8 mouse cellular contexts compared by ENCODE assay signal in the genomic region with DNA sequence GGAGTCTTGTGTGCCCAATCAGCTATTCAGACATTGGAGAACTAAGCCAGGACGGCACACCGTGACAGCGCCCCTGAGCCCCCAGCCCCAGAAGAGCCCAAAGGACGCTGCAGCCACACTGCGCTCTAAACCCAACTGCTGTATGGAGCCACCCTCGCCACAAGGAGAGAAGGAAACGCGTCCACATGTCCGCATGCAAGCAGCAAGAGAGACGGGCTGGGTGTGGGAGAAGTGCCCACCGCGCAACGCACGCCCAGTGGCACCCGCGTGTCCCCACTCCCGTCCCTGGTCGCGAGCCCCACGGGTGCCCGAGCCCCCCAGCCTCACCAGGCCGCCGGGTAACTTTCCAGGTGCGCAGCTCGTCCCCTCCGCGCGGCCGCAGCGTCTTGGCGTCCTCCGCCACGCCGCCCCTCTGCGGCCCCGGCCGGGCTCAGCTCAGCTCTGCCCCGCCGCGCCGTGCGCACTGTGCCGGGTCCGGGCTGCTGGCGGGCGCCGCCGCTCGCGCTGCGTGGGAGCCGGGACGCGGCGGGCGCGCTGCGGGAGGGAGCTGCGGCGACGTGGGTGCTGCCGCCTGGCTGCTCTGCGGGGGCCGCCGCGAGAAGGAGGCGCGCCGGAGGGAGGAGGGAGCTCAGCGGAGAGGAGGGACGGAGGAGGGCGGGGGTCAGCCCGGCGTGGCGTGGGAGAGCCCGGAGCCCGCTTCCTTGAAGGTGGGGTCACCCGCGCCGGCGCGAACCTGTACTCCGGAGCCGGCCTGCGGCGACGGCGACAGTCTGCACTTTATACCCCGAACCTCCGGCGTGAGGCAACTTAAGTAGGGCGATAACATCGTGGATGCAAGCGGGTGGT. TPM values are rescaled to one million over a fixed set of nuclear protein-coding genes. Genes with fewer than 3 reads are reported as not detected.
A peak's percentile ranks its signal among the peaks of the same experiment; 100 is the strongest.
DNase-seq lines count a peak whose midpoint lies in the region; ATAC-seq and TF ChIP-seq lines count a peak whose summit lies in the region.
"Had no signal": no experiment of that assay in that cellular context is flagged by ENCODE, and none has a peak within 500 bp of the region (broad histone marks: within the 10 kb centered on the region; RNA-seq: fewer than 3 reads in every experiment).

A gene (minus strand): TSS at position 756 of the 846 bp plus-strand sequence.

- peaks cover 31% of the 10 kb centered on the region for H3K27me3 ChIP-seq in forebrain, embryonic 12.5 days
- no peaks in the 10 kb centered on the region for H3K27me3 ChIP-seq in hindbrain, embryonic 16.5 days (replicated peaks; ENCODE audit: control insufficient read depth, insufficient read depth, low read length)
- H3K27me3 ChIP-seq in limb, embryonic 13.5 days: peaks cover 54% of the 10 kb centered on the region
- no peaks in the 10 kb centered on the region for H3K27me3 ChIP-seq in myocyte (ENCODE audit: control insufficient read depth, insufficient read depth, insufficient read length)

- under 1% methylated on average over 84 of the region's 94 CpGs for WGBS in forebrain, embryonic 12.5 days
- whole genome bisulfite sequencing in hindbrain, embryonic 16.5 days: under 1% methylated on average over 91 of the region's 94 CpGs
- under 1% methylated on average over 87 of the region's 94 CpGs for WGBS in limb, embryonic 13.5 days

- H3K4me2 ChIP-seq in forebrain, embryonic 12.5 days: peak within 1 kb of the TSS; percentile 96
- H3K4me2 ChIP-seq in hindbrain, embryonic 16.5 days (ENCODE audit: low read length): peak within 1 kb of the TSS; percentile 99
- H3K4me2 ChIP-seq in limb, embryonic 13.5 days (replicated peaks): peak within 1 kb of the TSS; percentile 97
- peak within 1 kb of the TSS; percentile 64 for H3K4me2 ChIP-seq in myocyte (ENCODE audit: low read depth)

- peak; percentile 81 for ATAC-seq in forebrain, embryonic 12.5 days (ENCODE audit: low FRiP score)
- ATAC-seq in hindbrain, embryonic 16.5 days: peak; percentile 84
- peak; percentile 58 for ATAC-seq in limb, embryonic 13.5 days (ENCODE audit: low FRiP score, low read depth)
- ATAC-seq in inflammation-experienced regulatory T-cells, adult 6 months: no peak

- peak; percentile 2 for DNase-seq in CD4-positive helper T cell, adult 2 months (ENCODE audit: low read depth, low spot score)
- DNase-seq in ES-CJ7 (ENCODE audit: low read depth, low spot score): peak; percentile 34

- no peaks in the 10 kb centered on the region for H3K79me2 ChIP-seq in myocyte (ENCODE audit: control insufficient read depth, insufficient read depth)

- H3K9me3 ChIP-seq in forebrain, embryonic 12.5 days: no peaks in the 10 kb centered on the region
- no peaks in the 10 kb centered on the region for H3K9me3 ChIP-seq in hindbrain, embryonic 16.5 days (ENCODE audit: control insufficient read depth, low read length)
- H3K9me3 ChIP-seq in limb, embryonic 13.5 days: no peaks in the 10 kb centered on the region

- H3K4me3 ChIP-seq in forebrain, embryonic 12.5 days (replicated peaks): peak within 1 kb of the TSS; percentile 81
- peak within 1 kb of the TSS; percentile 74 for H3K4me3 ChIP-seq in hindbrain, embryonic 16.5 days (ENCODE audit: low read length)
- peak within 1 kb of the TSS; percentile 71 for H3K4me3 ChIP-seq in limb, embryonic 13.5 days
- peak within 1 kb of the TSS; percentile 22 for H3K4me3 ChIP-seq in myocyte
- H3K4me3 ChIP-seq: erythroblast, embryonic 14.5 days had no signal

- H3K27ac ChIP-seq in forebrain, embryonic 12.5 days: peak within 1 kb of the TSS; percentile 56; the same call in 1 of the 2 replicates
- H3K27ac ChIP-seq in hindbrain, embryonic 16.5 days (ENCODE audit: low read depth, low read length): no peak within 1 kb of the TSS; the same call in 1 of the 2 replicates
- peak within 1 kb of the TSS; percentile 55 for H3K27ac ChIP-seq in limb, embryonic 13.5 days

- no peaks in the 10 kb centered on the region for H3K36me3 ChIP-seq in forebrain, embryonic 12.5 days (replicated peaks)
- no peaks in the 10 kb centered on the region for H3K36me3 ChIP-seq in hindbrain, embryonic 16.5 days (ENCODE audit: control insufficient read depth, insufficient read depth, low read length)
- H3K36me3 ChIP-seq in limb, embryonic 13.5 days: no peaks in the 10 kb centered on the region
- no peaks in the 10 kb centered on the region for H3K36me3 ChIP-seq in myocyte (ENCODE audit: control insufficient read depth, insufficient read depth)

- peak within 1 kb of the TSS; percentile 79 for H3K9ac ChIP-seq in forebrain, embryonic 12.5 days
- H3K9ac ChIP-seq in hindbrain, embryonic 16.5 days (ENCODE audit: low read depth, low read length): peak within 1 kb of the TSS; percentile 76
- H3K9ac ChIP-seq in limb, embryonic 13.5 days: peak within 1 kb of the TSS; percentile 80

- H3ac ChIP-seq in myocyte (ENCODE audit: control insufficient read depth, insufficient read length): peak within 1 kb of the TSS; percentile 88

- peaks cover 18% of the 10 kb centered on the region for H3K4me1 ChIP-seq in forebrain, embryonic 12.5 days
- peaks cover 7% of the 10 kb centered on the region; the same call in 1 of the 2 replicates for H3K4me1 ChIP-seq in hindbrain, embryonic 16.5 days (ENCODE audit: control insufficient read depth, insufficient read depth, low read depth, low read length)
- H3K4me1 ChIP-seq in limb, embryonic 13.5 days: peaks cover 11% of the 10 kb centered on the region; the same call in 1 of the 2 replicates

- no peak for TF ChIP-seq POLR2A in myocyte (IDR thresholded peaks at IDR 0.05; ENCODE audit: insufficient read length, low read depth)

TF ChIP-seq in myocyte, 11 proteins besides CTCF, POLR2A, EP300 and RAD21:
- no peak for TF ChIP-seq REST (IDR thresholded peaks at IDR 0.05; ENCODE audit: insufficient read depth, insufficient read length)
- TF ChIP-seq MYOD1 (IDR thresholded peaks at IDR 0.05; ENCODE audit: control insufficient read depth in 1 of 3, insufficient read length in 2 of 3, low read depth in 2 of 3): peak in 1 of 3 experiments; percentile 4

RNA-seq across cellular contexts. Expression of the gene that starts here (rescaled TPM):
- polyA plus RNA-seq in forebrain, embryonic 12.5 days (2016; fragmentation: Nextera tagmentation; extraction: Ambion mirVana): 4.7 and 4.8 TPM in 2 replicates
- 1.5 and 1.7 TPM in 2 replicates for polyA plus RNA-seq in hindbrain, embryonic 16.5 days (2015; fragmentation: Nextera tagmentation; extraction: Ambion mirVana)
- 3.9 and 4.4 TPM in 2 replicates for polyA plus RNA-seq in limb, embryonic 13.5 days (2015; fragmentation: Nextera tagmentation; extraction: Ambion mirVana)
- polyA plus RNA-seq in myocyte (2012; fragmentation: generic; extraction: Trizol): 22.8 TPM
- not detected for polyA plus RNA-seq in inflammation-experienced regulatory T-cells, adult 6 months (2017; shearing (Covaris generic))
- polyA plus RNA-seq: erythroblast, embryonic 14.5 days had no signal

Comparison
In these comparisons a context has a peak if more than half of its experiments do, and no peak if none do; other contexts are left out.
1. H3K4me3 ChIP-seq: peak in every context shown above with its lines; median percentile 81 in forebrain, embryonic 12.5 days; 74 in hindbrain, embryonic 16.5 days; 71 in limb, embryonic 13.5 days; 22 in myocyte.